Mouse (Mus musculus) CH12.LX (cell line): ENCODE measurements at regions not wholly inside any gene's neighbourhood (a gene's known extent, or its start where the extent isn't known, plus 50 kb on each side); places are given as distances from the start of the nearest gene placed in this dataset.

Experiments used
- DNase-seq: peaks from one replicate; pipeline ENCODE4 v3.0.0-alpha.2; 2013; ENCODE audit errors: extremely low read depth
- H3K27ac ChIP-seq: 2 replicates; pipeline ENCODE4 v1.5.1; 2012; ENCODE audit warnings: low read depth, mild to moderate bottlenecking, control low read depth, moderate library complexity; ENCODE audit not compliant: insufficient read depth
- H3K27me3 ChIP-seq: replicated peaks from 2 replicates; pipeline ENCODE3; 2012; ENCODE audit warnings: inconsistent platforms
- H3K36me3 ChIP-seq, 2 experiments: replicated peaks in 1 of 2; 2 replicates each; pipeline versions ENCODE3 to v1.6.1; 2012; ENCODE audit warnings: inconsistent platforms in 1 of 2, low read length in 1 of 2, mild to moderate bottlenecking in 1 of 2, mixed read lengths in 1 of 2, moderate library complexity in 1 of 2; ENCODE audit not compliant: control insufficient read depth in 1 of 2, insufficient read depth in 1 of 2
- H3K4me1 ChIP-seq, 2 experiments: 2 replicates each; pipeline ENCODE4 v1.6.1; 2012; ENCODE audit warnings: inconsistent platforms in 1 of 2, moderate library complexity in 1 of 2; ENCODE audit not compliant: insufficient read depth in 2 of 2, control insufficient read depth in 1 of 2
- H3K4me2 ChIP-seq: 2 replicates; pipeline ENCODE4 v1.6.1; 2012; ENCODE audit warnings: low read depth, mild to moderate bottlenecking, control low read depth; ENCODE audit not compliant: poor library complexity, insufficient read depth, severe bottlenecking
- H3K4me3 ChIP-seq, 3 experiments: fragments of 150-350 bp in 1 of 3; sonication (generic) in 1 of 3; replicated peaks in 1 of 3; 2 replicates each; pipeline versions ENCODE3 to v1.5.1; 2011 to 2012; ENCODE audit warnings: low read depth in 2 of 3, low read length in 2 of 3, mild to moderate bottlenecking in 2 of 3, moderate library complexity in 2 of 3, control low read depth in 1 of 3, improper control_type of control experiment in 1 of 3, inconsistent platforms in 1 of 3, mixed read lengths in 1 of 3; ENCODE audit not compliant: poor library complexity in 1 of 3
- H3K79me2 ChIP-seq: replicated peaks from 2 replicates; pipeline ENCODE4 v1.6.1; 2012; ENCODE audit warnings: mild to moderate bottlenecking, moderate library complexity; ENCODE audit not compliant: control insufficient read depth, poor library complexity, insufficient read depth, severe bottlenecking; ENCODE audit errors: extremely low read depth
- H3K9ac ChIP-seq: 2 replicates; pipeline ENCODE4 v1.6.1; 2012; ENCODE audit warnings: low read depth, mild to moderate bottlenecking, control low read depth, moderate library complexity; ENCODE audit not compliant: insufficient read depth
- H3K9me3 ChIP-seq: replicated peaks from 2 replicates; pipeline ENCODE3; 2012; ENCODE audit warnings: low read length, inconsistent platforms, mixed read lengths
- CTCF ChIP-seq, 2 experiments: IDR thresholded peaks in 1 of 2; conservative IDR thresholded peaks in 1 of 2; 2 replicates each; pipeline ENCODE4 v1.5.1; 2011 to 2012; ENCODE audit warnings: low read depth in 2 of 2, low read length in 2 of 2, improper control_type of control experiment in 1 of 2, inconsistent platforms in 1 of 2, mild to moderate bottlenecking in 1 of 2, moderate library complexity in 1 of 2
- E2F4 ChIP-seq: IDR thresholded peaks from 2 replicates; pipeline ENCODE4 v1.6.1; 2011; ENCODE audit warnings: low read depth, low read length, improper control_type of control experiment; ENCODE audit not compliant: insufficient replicate concordance
- ETS1 ChIP-seq: conservative IDR thresholded peaks from 2 replicates; pipeline ENCODE4 v1.6.1; 2012; ENCODE audit warnings: low read depth, mild to moderate bottlenecking, inconsistent platforms, low read length, improper control_type of control experiment, moderate library complexity
- GABPA ChIP-seq: IDR thresholded peaks from 2 replicates; pipeline ENCODE4 v1.6.1; 2012; ENCODE audit warnings: low read depth, low read length, improper control_type of control experiment, inconsistent platforms; ENCODE audit not compliant: insufficient replicate concordance
- JUN ChIP-seq: IDR thresholded peaks from 2 replicates; pipeline ENCODE4 v1.6.1; 2011; ENCODE audit warnings: low read depth, mild to moderate bottlenecking, low read length, improper control_type of control experiment, moderate library complexity; ENCODE audit not compliant: insufficient read depth
- KAT2A ChIP-seq: IDR thresholded peaks from 2 replicates; pipeline ENCODE4 v1.6.1; 2012; ENCODE audit warnings: low read length, improper control_type of control experiment, inconsistent platforms; ENCODE audit not compliant: insufficient replicate concordance
- MAZ ChIP-seq: IDR thresholded peaks from 2 replicates; pipeline ENCODE4 v1.6.1; 2012; ENCODE audit warnings: low read depth, mild to moderate bottlenecking, inconsistent platforms, low read length, improper control_type of control experiment, moderate library complexity
- MXI1 ChIP-seq: IDR thresholded peaks from 2 replicates; pipeline ENCODE4 v1.6.1; 2011; ENCODE audit warnings: mild to moderate bottlenecking, low read depth, low read length, improper control_type of control experiment
- MYC ChIP-seq: IDR thresholded peaks from 2 replicates; pipeline ENCODE4 v1.6.1; 2011; ENCODE audit warnings: low read depth, mild to moderate bottlenecking, improper control_type of control experiment, low read length
- NELFE ChIP-seq: IDR thresholded peaks from 2 replicates; pipeline ENCODE4 v1.6.1; 2011; ENCODE audit warnings: low read depth, low read length, improper control_type of control experiment
- NRF1 ChIP-seq: IDR thresholded peaks from 2 replicates; pipeline ENCODE4 v1.6.1; 2014; ENCODE audit warnings: low read depth, mild to moderate bottlenecking, inconsistent platforms, low read length, improper control_type of control experiment, moderate library complexity
- PAX5 ChIP-seq: IDR thresholded peaks from 2 replicates; pipeline ENCODE4 v1.6.1; 2012; ENCODE audit warnings: low read length, inconsistent platforms, mixed read lengths
- RAD21 ChIP-seq: IDR thresholded peaks from 2 replicates; pipeline ENCODE4 v1.6.1; 2011; ENCODE audit warnings: low read depth, mild to moderate bottlenecking, low read length, improper control_type of control experiment, moderate library complexity
- RCOR1 ChIP-seq: conservative IDR thresholded peaks from 2 replicates; pipeline ENCODE4 v1.6.1; 2012; ENCODE audit warnings: low read depth, mild to moderate bottlenecking, inconsistent platforms, low read length, improper control_type of control experiment
- SIN3A ChIP-seq: IDR thresholded peaks from 2 replicates; pipeline ENCODE4 v1.6.1; 2012; ENCODE audit warnings: low read length, improper control_type of control experiment, inconsistent platforms
- SMC3 ChIP-seq: IDR thresholded peaks from 2 replicates; pipeline ENCODE4 v1.6.1; 2011; ENCODE audit warnings: low read depth, low read length, improper control_type of control experiment
- TBP ChIP-seq: conservative IDR thresholded peaks from 2 replicates; pipeline ENCODE4 v1.6.1; 2011; ENCODE audit warnings: low read depth, low read length, improper control_type of control experiment
- TCF12 ChIP-seq: IDR thresholded peaks from 2 replicates; pipeline ENCODE4 v1.6.1; 2014; ENCODE audit warnings: low read depth, mild to moderate bottlenecking, inconsistent platforms, low read length, improper control_type of control experiment
- UBTF ChIP-seq: IDR thresholded peaks from 2 replicates; pipeline ENCODE4 v1.6.1; 2012; ENCODE audit warnings: low read depth, mild to moderate bottlenecking, inconsistent platforms, low read length, improper control_type of control experiment, moderate library complexity
- ZC3H11A ChIP-seq: IDR thresholded peaks from 2 replicates; pipeline ENCODE4 v1.6.1; 2012; ENCODE audit warnings: low read depth, mild to moderate bottlenecking, inconsistent platforms, low read length, improper control_type of control experiment
- ZKSCAN1 ChIP-seq: IDR thresholded peaks from 2 replicates; pipeline ENCODE4 v1.6.1; 2012; ENCODE audit warnings: low read depth, inconsistent platforms, low read length, improper control_type of control experiment, borderline replicate concordance
- ZMIZ1 ChIP-seq: IDR thresholded peaks from 2 replicates; pipeline ENCODE4 v1.6.1; 2012; ENCODE audit warnings: low read depth, mild to moderate bottlenecking, inconsistent platforms, low read length, improper control_type of control experiment
- dilution Hi-C: fragments of 300-500 bp; cut with MboI; formaldehyde crosslinking; loops from 2 replicates; pipeline ENCODE4 v1.14.3; 2020; ENCODE audit warnings: low sequenced_read_pairs; ENCODE audit not compliant: extremely low pct_unique_long_range_greater_than_20kb, extremely low pct_ligation_motif_present
- in situ Hi-C: fragments of 300-500 bp; cut with MboI; formaldehyde crosslinking; loops from 3 replicates; pipeline ENCODE4 v1.14.3; 2019; ENCODE audit warnings: low sequenced_read_pairs, low pct_ligation_motif_present, low pct_unique_long_range_greater_than_20kb, mixed read lengths

- peak; percentile 45; the same call in 1 of the 2 replicates for TF ChIP-seq TCF12
- 0 out of 2 replicates have a peak, but pooled peaks have one; percentile 17 for TF ChIP-seq NELFE
- TF ChIP-seq NRF1, result no peak; the same call in 1 of the 2 replicates
- TF ChIP-seq SMC3, result peak; percentile 87
- TF ChIP-seq KAT2A, result 0 out of 2 replicates have a peak, but pooled peaks have one; percentile 14
- peak; percentile 39; the same call in 1 of the 2 replicates for TF ChIP-seq SIN3A
- TF ChIP-seq ZKSCAN1, result no peak
Measured at GRCm38 (mm10) chr17:88251949-88252521, 186.9 kb upstream of the Fbxo11 start (continued).

GRCm38 (mm10) chr17:88255744-88256598 is 184.5 kb upstream of the Foxn2 start:
- H3K79me2 ChIP-seq, result no peaks in the 10 kb centered on the region
- dilution Hi-C loops (no loop called here), in situ Hi-C loops (loop anchor here (5.0 to 25.0 kb wide), 3 partner anchors 131 to 381 kb away; no protein-coding TSS in a partner anchor)
- H3K36me3 ChIP-seq, result no peaks in the 10 kb centered on the region
- H3K4me3 ChIP-seq, result peak overlapping the region; percentile 69 to 80 (median 72)
- H3K9me3 ChIP-seq, result no peaks in the 10 kb centered on the region
- peak overlapping the region; percentile 41 for H3K27ac ChIP-seq
- peak overlapping the region; percentile 93 for H3K9ac ChIP-seq
- DNase-seq, result peak; percentile 84
- peak overlapping the region; percentile 71 for H3K4me2 ChIP-seq
- no peaks in the 10 kb centered on the region for H3K27me3 ChIP-seq
- TF ChIP-seq JUN, result no peak
- no peak; the same call in 1 of the 2 replicates for TF ChIP-seq MAZ
- TF ChIP-seq SIN3A, result peak; percentile 30; the same call in 1 of the 2 replicates
- 0 out of 2 replicates have a peak, but pooled peaks have one; percentile 19 for TF ChIP-seq TCF12
- TF ChIP-seq CTCF (conservative IDR thresholded peaks at IDR 0.05 in 1 of 2, IDR thresholded peaks at IDR 0.05 in 1 of 2; ENCODE audit: low read depth in 2 of 2, low read length in 2 of 2), result peak; percentile 37 to 88; a peak in 3 of 4 replicates
- TF ChIP-seq E2F4, result no peak
- no peak for TF ChIP-seq NELFE
- no peak for TF ChIP-seq MXI1
- TF ChIP-seq TBP, result 0 out of 2 replicates have a peak, but pooled peaks have one; percentile 30
- peak; percentile 77 for TF ChIP-seq RAD21
- no peak for TF ChIP-seq GABPA
- peak; percentile 73; the same call in 1 of the 2 replicates for TF ChIP-seq UBTF
- no peak for TF ChIP-seq PAX5
- TF ChIP-seq MYC, result 0 out of 2 replicates have a peak, but pooled peaks have one; percentile 43
- no peak for TF ChIP-seq ZMIZ1
- no peak for TF ChIP-seq RCOR1
- TF ChIP-seq ETS1, result no peak
- peak; percentile 93 for TF ChIP-seq SMC3
- peak; percentile 62 for TF ChIP-seq ZC3H11A
- TF ChIP-seq, all 38 proteins: peak for 9
- H3K4me1 ChIP-seq, result peaks cover 3 to 34% of the 10 kb centered on the region in 2 experiments
